Mouse (Mus musculus) MEL (cell line): ENCODE measurements at regions not wholly inside any gene's neighbourhood (a gene's known extent, or its start where the extent isn't known, plus 50 kb on each side); places are given as distances from the start of the nearest gene placed in this dataset.
A peak's percentile ranks its signal among the peaks of the same experiment; 100 is the strongest.

ENCODE experiments used
- DNase-seq: peaks from one replicate; pipeline ENCODE4 v3.0.0; 2011; ENCODE audit warnings: low read depth, low spot score
- H3K27ac ChIP-seq: 2 replicates; pipeline ENCODE4 v1.5.1; 2012; ENCODE audit warnings: low read depth, mild to moderate bottlenecking, control low read depth, low read length, moderate library complexity; ENCODE audit not compliant: control insufficient read depth
- H3K27me3 ChIP-seq, 2 experiments: fragments of 150-350 bp in 1 of 2; sonication (generic) in 1 of 2; 2 replicates each; pipeline ENCODE4 v1.6.1; 2012; ENCODE audit warnings: low read length in 2 of 2, mild to moderate bottlenecking in 2 of 2, improper control_type of control experiment in 1 of 2, moderate library complexity in 1 of 2; ENCODE audit not compliant: insufficient read depth in 2 of 2, control insufficient read depth in 1 of 2
- H3K36me3 ChIP-seq, 2 experiments: 2 replicates each; pipeline ENCODE4 v1.6.1; 2012 to 2014; ENCODE audit warnings: low read length in 2 of 2, improper control_type of control experiment in 1 of 2, inconsistent platforms in 1 of 2, mild to moderate bottlenecking in 1 of 2; ENCODE audit not compliant: insufficient read depth in 2 of 2, control insufficient read depth in 1 of 2
- H3K4me1 ChIP-seq, 2 experiments: fragments of 150-350 bp in 1 of 2; sonication (generic) in 1 of 2; 2 replicates each; pipeline ENCODE4 v1.6.1; 2012; ENCODE audit warnings: low read length in 2 of 2, improper control_type of control experiment in 1 of 2, mild to moderate bottlenecking in 1 of 2; ENCODE audit not compliant: insufficient read depth in 2 of 2, control insufficient read depth in 1 of 2
- H3K4me3 ChIP-seq, 2 experiments: fragments of 150-350 bp in 1 of 2; sonication (generic) in 1 of 2; 2 replicates each; pipeline ENCODE4 v1.5.1; 2012; ENCODE audit warnings: low read depth in 2 of 2, low read length in 2 of 2, mild to moderate bottlenecking in 2 of 2, moderate library complexity in 2 of 2, control low read depth in 1 of 2, improper control_type of control experiment in 1 of 2; ENCODE audit not compliant: control insufficient read depth in 1 of 2, insufficient read depth in 1 of 2
- H3K79me2 ChIP-seq: 2 replicates; pipeline ENCODE4 v1.6.1; 2012; ENCODE audit warnings: mild to moderate bottlenecking, low read length, moderate library complexity; ENCODE audit not compliant: control insufficient read depth, poor library complexity, insufficient read depth
- H3K9ac ChIP-seq: 2 replicates; pipeline ENCODE4 v1.6.1; 2012; ENCODE audit warnings: low read depth, mild to moderate bottlenecking, control low read depth, low read length, moderate library complexity; ENCODE audit not compliant: control insufficient read depth, poor library complexity, severe bottlenecking
- H3K9me3 ChIP-seq: fragments of 150-350 bp; sonication (generic); replicated peaks from 2 replicates; pipeline ENCODE4 v1.6.1; 2012; ENCODE audit warnings: mild to moderate bottlenecking, low read length, improper control_type of control experiment, moderate library complexity; ENCODE audit not compliant: insufficient read depth
- CHD1 ChIP-seq: IDR thresholded peaks from 2 replicates; pipeline ENCODE4 v1.6.1; 2012; ENCODE audit warnings: low read depth, mild to moderate bottlenecking, inconsistent platforms, low read length, improper control_type of control experiment
- CHD2 ChIP-seq: IDR thresholded peaks from 2 replicates; pipeline ENCODE4 v1.6.1; 2011; ENCODE audit warnings: low read length, improper control_type of control experiment
- CTCF ChIP-seq, 3 experiments: IDR thresholded peaks in 2 of 3; conservative IDR thresholded peaks in 1 of 3; 2 replicates each; pipeline ENCODE4 v1.5.1; 2011 to 2012; ENCODE audit warnings: low read length in 3 of 3, low read depth in 2 of 3, mild to moderate bottlenecking in 2 of 3, improper control_type of control experiment in 1 of 3, inconsistent platforms in 1 of 3, mixed read lengths in 1 of 3, moderate library complexity in 1 of 3; ENCODE audit not compliant: control insufficient read depth in 1 of 3, insufficient read depth in 1 of 3, poor library complexity in 1 of 3, severe bottlenecking in 1 of 3
- GATA1 ChIP-seq: IDR thresholded peaks from 2 replicates; pipeline ENCODE4 v1.6.1; 2011; ENCODE audit warnings: low read depth, low read length, improper control_type of control experiment
- JUND ChIP-seq: IDR thresholded peaks from 2 replicates; pipeline ENCODE4 v1.6.1; 2011; ENCODE audit warnings: low read depth, mild to moderate bottlenecking, improper control_type of control experiment, low read length
- MAFK ChIP-seq: IDR thresholded peaks from 2 replicates; pipeline ENCODE4 v1.6.1; 2011; ENCODE audit warnings: low read depth, mild to moderate bottlenecking, low read length, improper control_type of control experiment, borderline replicate concordance
- MYB ChIP-seq: IDR thresholded peaks from 2 replicates; pipeline ENCODE4 v1.6.1; 2011; ENCODE audit warnings: mild to moderate bottlenecking, low read depth, low read length, improper control_type of control experiment
- POLR2AphosphoS2 ChIP-seq: IDR thresholded peaks from 2 replicates; pipeline ENCODE4 v1.6.1; 2011; ENCODE audit warnings: low read length, improper control_type of control experiment
- UBTF ChIP-seq: IDR thresholded peaks from 2 replicates; pipeline ENCODE4 v1.6.1; 2012; ENCODE audit warnings: low read depth, mild to moderate bottlenecking, inconsistent platforms, low read length, improper control_type of control experiment, moderate library complexity, borderline replicate concordance; ENCODE audit not compliant: insufficient read depth
- ZKSCAN1 ChIP-seq: IDR thresholded peaks from 2 replicates; pipeline ENCODE4 v1.6.1; 2012; ENCODE audit warnings: low read depth, mild to moderate bottlenecking, inconsistent platforms, low read length, improper control_type of control experiment, moderate library complexity

DNA sequence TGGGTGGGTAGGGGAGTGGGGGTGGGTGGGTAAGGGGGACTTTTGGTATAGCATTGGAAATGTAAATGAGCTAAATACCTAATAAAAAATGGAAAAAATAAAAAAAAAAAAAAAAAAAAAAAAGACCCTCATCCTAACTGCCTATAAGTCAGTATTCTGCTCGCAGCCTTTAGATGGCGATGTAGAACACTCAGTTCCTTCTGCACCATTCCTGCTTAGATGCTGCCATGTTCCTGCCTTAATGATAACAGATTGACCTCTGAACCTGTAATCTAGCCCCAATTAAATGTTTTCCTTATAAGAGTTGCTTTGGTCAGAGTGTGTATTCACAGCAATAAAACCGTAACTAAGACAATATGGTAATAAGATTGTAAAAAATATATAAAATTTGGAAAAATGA, 105.1 kb downstream of the Gm5152 start:
- TF ChIP-seq UBTF (no peak), POLR2AphosphoS2 (no peak), ZKSCAN1 (no peak), MAFK (no peak), JUND (no peak), CHD2 (no peak), MYB (no peak), CTCF (IDR thresholded peaks at IDR 0.05 in 2 of 3, conservative IDR thresholded peaks at IDR 0.05 in 1 of 3; ENCODE audit: control insufficient read depth in 1 of 3, insufficient read depth in 1 of 3, low read depth in 2 of 3, low read length in 3 of 3, poor library complexity in 1 of 3, severe bottlenecking in 1 of 3) (no peak), CHD1 (no peak), GATA1 (no peak)
- no peaks in the 10 kb centered on the region for H3K27me3 ChIP-seq
- no peak overlapping the region for H3K27ac ChIP-seq
- no peak overlapping the region for H3K4me3 ChIP-seq
- no peak overlapping the region for H3K9ac ChIP-seq
- H3K36me3 ChIP-seq, result no peaks in the 10 kb centered on the region
- no peaks in the 10 kb centered on the region for H3K4me1 ChIP-seq
- no peaks in the 10 kb centered on the region for H3K9me3 ChIP-seq
- peak; percentile 3 for DNase-seq
- H3K79me2 ChIP-seq, result no peaks in the 10 kb centered on the region
